Mouse (Mus musculus) cerebellum, adult 18-20 months (tissue): Measurements from ENCODE around the gene Cer1.
A peak's percentile ranks its signal among the peaks of the same experiment; 100 is the strongest.

Experiments
- DNase-seq, 2 experiments: peaks; one replicate each; pipeline ENCODE4 v3.0.0; 2021

Cer1 gene

GRCm38 (mm10) chr4:82884636-82885534 is at the start of gene Cer1:
Cer1 (minus strand) TSS chr4:82885148.
- peak; percentile 58 to 69 for DNase-seq

- DNase-seq, result peak; percentile 48 to 61
Measured at GRCm38 (mm10) chr4:82934308-82934707, 49.4 kb upstream of the Cer1 start.

- peak; percentile 87 to 89 for DNase-seq
Measured at GRCm38 (mm10) chr4:82933698-82934210, 48.8 kb upstream of the Cer1 start.

GRCm38 (mm10) chr4:82930079-82930478 is 45.1 kb upstream of the Cer1 start:
- DNase-seq, result no peak

- no peak for DNase-seq
Measured at GRCm38 (mm10) chr4:82921962-82922361, 37.0 kb upstream of the Cer1 start.

GRCm38 (mm10) chr4:82918625-82919024 is 33.7 kb upstream of the Cer1 start:
- DNase-seq, result no peak

GRCm38 (mm10) chr4:82916678-82917050 is 31.7 kb upstream of the Cer1 start:
- no peak for DNase-seq

- no peak for DNase-seq
Measured at GRCm38 (mm10) chr4:82916003-82916677, 31.2 kb upstream of the Cer1 start.

GRCm38 (mm10) chr4:82915576-82915975 is 30.6 kb upstream of the Cer1 start:
- no peak for DNase-seq

GRCm38 (mm10) chr4:82914601-82915143 is 29.7 kb upstream of the Cer1 start:
- DNase-seq, result no peak

- no peak for DNase-seq
Measured at GRCm38 (mm10) chr4:82895227-82895626, 10.3 kb upstream of the Cer1 start.

GRCm38 (mm10) chr4:82892247-82892646 is 7.3 kb upstream of the Cer1 start:
- DNase-seq, result no peak

- no peak for DNase-seq
Measured at GRCm38 (mm10) chr4:82891566-82891965, 6.6 kb upstream of the Cer1 start.

- DNase-seq, result no peak
Measured at GRCm38 (mm10) chr4:82891049-82891448, 6.1 kb upstream of the Cer1 start.

- no peak for DNase-seq
Measured at GRCm38 (mm10) chr4:82890585-82890984, 5.6 kb upstream of the Cer1 start.

GRCm38 (mm10) chr4:82886148-82886547 is 1.2 kb upstream of the Cer1 start:
- no peak for DNase-seq

- DNase-seq, result no peak
Measured at GRCm38 (mm10) chr4:82885535-82885913, 576 bp upstream of the Cer1 start.

- DNase-seq, result no peak
Measured at GRCm38 (mm10) chr4:82882500-82882899, 2.4 kb downstream of the Cer1 start.

GRCm38 (mm10) chr4:82881366-82881765 is 3.6 kb downstream of the Cer1 start:
- no peak for DNase-seq

GRCm38 (mm10) chr4:82880243-82880642 is 4.7 kb downstream of the Cer1 start:
- DNase-seq, result no peak

- DNase-seq, result no peak
Measured at GRCm38 (mm10) chr4:82879152-82879551, 5.8 kb downstream of the Cer1 start.

- DNase-seq, result no peak
Measured at GRCm38 (mm10) chr4:82876656-82877055, 8.3 kb downstream of the Cer1 start.

GRCm38 (mm10) chr4:82875532-82875931 is 9.4 kb downstream of the Cer1 start:
- no peak for DNase-seq

- no peak for DNase-seq
Measured at GRCm38 (mm10) chr4:82874791-82875190, 10.2 kb downstream of the Cer1 start.
